Mouse (Mus musculus) layer of hippocampus, postnatal 10 days (tissue): ENCODE measurements around the gene Cadm4. TPM values are rescaled to one million over a fixed set of nuclear protein-coding genes. Genes with fewer than 3 reads are reported as not detected.
"Not testable (repeated sequence)": the region's sequence is repeated elsewhere in the genome, so short reads cannot be mapped to it uniquely, and the experiment has no call there.

Experiments
- DNase-seq, 2 experiments: peaks; one replicate each; pipeline ENCODE4 v3.0.0; 2021; ENCODE audit warnings: low spot score in 2 of 2
- total RNA-seq, 2 experiments: library from RNA; stranded (reverse); gene quantifications; 2 replicates each; pipeline ENCODE4 v1.2.3; 2021

The Cadm4 gene
- total RNA-seq, 2 experiments from 2014 or later, result 269 to 279 TPM

DNA sequence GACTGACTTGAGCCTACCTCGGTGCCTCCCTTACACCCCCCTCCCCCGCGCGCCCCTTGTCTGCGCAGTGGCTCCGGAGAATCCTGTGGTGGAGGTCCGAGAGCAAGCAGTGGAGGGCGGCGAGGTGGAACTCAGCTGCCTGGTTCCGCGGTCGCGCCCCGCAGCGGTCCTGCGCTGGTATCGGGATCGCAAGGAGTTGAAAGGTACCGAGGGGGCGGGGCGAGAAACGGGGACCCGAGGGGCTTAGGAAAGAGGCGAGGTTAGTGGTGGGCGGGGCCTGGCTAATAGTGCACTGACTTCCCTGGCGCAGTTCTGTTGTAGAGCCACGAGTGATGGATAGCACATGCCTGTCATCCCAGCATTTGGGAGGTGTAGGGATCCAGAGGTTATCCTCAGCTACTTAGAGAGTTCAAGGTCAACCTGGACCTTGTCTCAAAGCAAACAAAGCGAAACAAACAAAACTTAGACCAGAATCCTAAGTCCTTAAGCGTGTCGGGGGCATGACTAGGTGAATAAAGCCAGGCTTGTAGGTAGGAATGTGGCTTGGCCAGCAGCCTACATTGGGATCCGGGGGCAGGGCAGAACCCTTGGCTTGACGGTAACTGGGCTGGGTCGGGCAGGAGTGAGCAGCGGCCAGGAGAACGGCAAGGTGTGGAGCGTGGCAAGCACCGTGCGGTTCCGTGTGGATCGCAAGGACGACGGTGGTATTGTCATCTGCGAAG, 18.2 kb downstream of the Cadm4 start:
- DNase-seq, result no peak

DNA sequence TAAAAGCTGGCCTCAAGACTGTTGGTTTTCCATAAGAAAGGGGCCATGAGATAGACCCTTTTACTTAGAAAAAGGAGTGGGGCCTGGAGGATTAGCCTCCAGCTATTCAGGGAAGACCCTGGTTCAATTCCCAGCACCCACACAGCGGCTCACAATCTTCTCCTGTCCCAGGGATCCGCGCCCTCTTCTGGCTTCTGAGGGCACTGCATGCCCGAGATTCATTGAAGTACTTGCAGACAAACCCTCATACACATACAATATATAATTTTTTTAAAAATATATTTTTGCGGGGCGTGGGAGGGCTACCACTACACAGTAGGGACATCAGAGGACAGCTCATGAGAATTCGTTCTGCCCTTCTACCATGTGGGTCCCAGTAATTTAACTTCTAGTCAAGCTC, 19.1 kb downstream of the Cadm4 start:
- no peak for DNase-seq

DNA sequence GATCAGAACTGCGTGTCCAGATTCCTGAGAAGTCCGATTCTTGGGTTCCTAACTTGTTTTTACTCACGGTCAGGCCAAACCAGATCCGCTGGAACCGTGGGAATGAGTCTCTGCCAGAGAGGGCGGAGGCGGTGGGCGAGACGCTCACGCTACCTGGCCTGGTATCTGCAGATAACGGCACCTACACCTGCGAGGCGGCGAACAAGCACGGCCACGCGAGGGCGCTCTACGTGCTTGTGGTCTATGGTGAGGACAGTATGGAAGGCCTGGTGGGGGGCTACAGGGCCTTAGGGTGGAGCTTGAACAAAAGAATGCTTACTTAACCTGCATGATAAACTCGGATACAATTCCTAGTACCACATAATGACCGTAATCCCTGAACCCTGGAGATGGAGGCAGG, 19.7 kb downstream of the Cadm4 start:
- no peak for DNase-seq

DNA sequence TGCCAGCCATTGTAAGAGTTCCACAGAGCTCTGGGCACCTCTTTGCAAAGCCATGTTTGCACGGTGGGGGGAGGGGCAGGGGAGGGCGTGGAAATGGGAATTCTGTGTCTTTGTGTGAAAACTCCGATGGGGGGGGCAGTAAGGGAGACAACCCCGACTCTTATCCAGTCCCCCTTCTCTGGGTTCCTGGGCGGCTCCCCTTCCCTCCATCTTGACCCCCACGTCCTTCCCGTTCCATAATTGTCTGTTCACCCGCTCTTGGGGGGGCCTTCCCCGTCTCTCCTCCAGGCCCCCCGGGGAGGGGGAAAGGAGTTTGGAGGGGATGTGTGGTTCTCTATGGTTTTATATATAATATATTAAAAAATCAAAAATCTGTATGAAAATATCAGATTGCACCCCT, 22.2 kb downstream of the Cadm4 start:
- no peak for DNase-seq

DNA sequence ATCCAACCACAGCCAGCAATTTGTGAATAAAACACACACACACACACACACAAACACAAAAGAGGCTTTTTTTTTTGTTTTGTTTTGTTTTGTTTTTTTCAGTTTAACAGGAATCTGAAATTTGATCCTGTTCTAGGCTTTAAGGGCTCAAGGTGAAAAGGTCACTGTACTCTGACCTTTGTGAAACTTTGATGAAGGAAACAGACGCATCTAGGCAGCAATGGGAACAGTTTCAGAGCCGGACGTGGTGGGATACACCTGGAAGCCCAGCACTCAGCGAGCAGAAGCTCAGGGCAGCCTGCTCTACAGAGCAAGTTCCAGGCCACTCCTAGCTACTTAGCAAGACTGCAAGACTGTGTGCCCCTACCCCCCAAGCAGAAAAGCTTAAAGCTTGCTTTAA, 23.0 kb downstream of the Cadm4 start:
- DNase-seq, result no peak

DNA sequence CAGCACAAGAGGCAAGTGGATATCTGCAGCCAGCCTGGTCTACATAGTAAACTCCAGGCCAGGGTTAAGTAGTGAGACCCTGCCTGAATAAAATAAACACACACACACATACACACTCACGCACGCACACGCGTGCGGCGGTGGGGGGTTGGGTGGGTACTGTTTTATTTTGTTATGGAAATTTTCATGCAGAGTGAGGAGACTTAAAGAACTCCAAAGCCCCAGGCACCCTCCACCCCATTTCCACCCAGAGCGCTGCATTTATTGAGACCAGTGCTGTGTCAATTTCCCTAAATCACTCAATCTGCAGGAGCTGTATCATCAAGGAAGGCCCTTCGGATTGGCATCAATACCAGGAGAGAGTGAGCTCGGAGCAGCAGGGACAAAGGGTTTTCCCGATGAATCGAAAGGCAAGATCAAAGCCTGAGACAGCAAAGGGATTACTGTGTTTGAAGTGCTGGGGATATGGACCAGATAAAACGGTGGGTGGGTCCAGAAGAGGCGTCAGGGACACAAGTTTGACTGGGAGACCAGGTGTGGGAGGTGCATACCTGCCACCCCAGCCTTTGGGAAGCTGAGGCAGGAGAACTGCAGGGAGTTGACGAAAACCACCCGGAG, 23.7 kb downstream of the Cadm4 start:
- DNase-seq, result no peak

DNA sequence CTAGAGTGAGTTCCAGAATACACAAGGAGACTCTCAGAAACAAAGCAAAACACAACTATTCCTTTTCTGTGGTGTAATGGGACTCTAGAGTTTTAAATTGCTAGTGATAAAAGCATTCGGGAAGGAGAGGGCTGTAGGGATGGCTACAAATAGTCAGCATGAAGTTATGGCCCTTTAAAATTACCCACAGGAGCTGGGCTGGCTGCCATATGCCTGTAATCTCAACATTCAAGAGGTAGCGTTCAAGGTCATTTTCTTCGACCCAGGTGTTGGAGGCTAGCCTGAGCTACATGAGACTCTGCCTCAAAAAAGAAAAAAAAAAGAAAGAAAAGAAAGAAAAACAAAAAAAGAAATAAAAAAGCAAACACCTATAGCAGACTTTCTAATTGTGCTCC, 24.2 kb downstream of the Cadm4 start:
- DNase-seq, result no peak

DNA sequence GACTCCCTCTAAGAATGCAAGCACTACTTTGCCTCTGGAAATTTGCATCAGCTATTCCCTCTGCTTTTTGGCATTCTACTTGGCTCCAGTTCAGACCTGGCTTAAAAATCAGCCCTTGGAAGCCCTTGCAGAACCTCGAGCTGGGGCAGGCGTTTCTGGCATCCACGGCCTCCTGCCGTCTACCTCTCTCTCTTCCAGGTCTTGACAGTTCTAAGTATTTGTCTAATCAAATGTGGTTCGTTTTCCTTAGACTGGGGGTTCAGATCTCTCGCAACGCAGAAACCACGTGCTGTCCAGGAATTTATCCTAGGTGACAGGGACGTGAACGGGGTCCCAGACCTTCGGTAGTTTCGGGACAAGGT, 24.6 kb downstream of the Cadm4 start:
- peak; percentile 70 to 71 for DNase-seq

DNA sequence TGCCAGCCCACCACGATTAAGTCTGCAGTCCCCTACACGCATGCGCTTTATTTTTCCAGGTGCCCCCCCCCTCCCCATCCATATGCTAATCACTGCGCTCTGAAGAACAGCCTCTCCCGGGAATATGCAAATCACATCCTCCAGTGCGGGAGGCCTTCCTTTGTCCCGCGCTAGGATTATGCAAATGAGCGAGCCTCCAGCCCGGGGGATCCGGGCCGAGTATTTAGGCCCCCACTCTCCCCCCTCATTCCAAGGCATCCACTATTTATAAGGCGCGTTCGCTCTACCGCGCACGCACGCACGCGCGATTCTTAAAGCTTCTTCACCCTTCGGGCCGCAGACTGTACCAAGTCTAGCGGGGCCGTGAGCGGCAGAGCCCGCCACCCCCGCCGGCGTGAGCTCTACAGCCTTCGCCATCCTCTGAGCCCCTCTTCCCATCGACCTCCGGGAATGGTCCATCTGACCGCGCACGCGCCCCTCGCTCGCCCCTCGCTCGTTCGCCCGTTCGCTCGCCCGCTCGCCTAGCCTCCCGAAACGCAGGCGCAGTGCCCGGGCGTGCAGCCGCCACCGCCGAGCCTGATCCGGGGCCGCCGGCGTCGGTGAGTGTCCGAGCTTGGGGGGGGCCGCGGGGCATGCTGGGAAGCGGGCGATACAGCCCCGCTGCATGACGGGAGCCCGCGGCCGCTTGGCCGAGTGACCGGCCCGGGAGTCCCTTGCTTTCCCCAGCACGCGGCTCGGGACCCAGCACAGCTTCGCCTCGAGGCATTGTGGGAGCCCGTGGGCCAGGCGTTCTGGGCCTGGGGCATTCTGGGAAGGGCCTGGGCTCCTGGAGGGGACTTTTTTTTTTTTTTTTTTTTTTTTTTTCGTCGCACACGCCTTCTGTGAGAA, 25.3 kb downstream of the Cadm4 start, which contains the start of gene Zfp428:
Gene Zfp428, plus strand, starts transcription at position 169 of the 888 bp plus-strand sequence.
- DNase-seq, result peak; percentile 84 to 89

DNA sequence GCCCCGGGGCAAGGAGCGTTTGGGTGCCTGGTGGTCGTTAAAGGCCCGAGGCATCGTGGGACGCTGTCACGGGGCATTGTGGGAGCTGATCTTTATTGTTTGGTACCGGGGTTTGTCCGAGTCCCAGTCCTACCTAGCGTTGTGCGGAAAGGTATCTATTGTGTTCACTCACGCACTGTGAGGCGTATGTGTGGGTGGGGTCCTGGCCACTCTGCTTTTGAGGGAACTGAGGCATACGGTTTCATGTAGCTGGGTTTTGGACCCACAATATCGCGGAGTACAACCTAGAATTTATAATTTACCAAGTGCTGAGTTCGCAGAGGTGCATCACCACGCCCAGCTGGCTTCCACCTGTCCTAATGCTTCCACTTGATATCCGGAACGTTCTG, 25.9 kb downstream of the Cadm4 start:
- DNase-seq, result no peak

DNA sequence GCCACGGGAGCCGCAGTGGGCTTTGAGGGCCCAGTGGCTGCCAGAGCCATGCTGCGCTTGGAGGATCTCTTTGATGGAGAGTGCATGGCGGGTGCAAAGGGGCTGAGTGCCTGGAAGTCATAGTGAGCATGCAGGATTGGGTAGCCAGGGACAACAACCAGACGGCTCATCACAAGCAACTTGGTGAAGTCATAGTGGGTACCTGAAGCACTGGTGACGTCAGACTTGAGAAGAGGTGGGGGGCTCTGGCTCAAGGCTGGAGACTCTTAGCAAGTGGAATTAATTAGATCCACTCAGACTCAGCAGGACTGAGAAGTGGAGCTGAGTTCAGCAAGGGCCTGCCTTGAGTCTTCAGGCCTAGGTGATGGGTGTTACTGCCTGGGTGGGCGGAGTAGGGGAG, 30.5 kb downstream of the Cadm4 start, which contains the start of gene AC161166.1:
Gene AC161166.1, minus strand, starts transcription at position 101 of the 400 bp plus-strand sequence.
- no peak for DNase-seq

DNA sequence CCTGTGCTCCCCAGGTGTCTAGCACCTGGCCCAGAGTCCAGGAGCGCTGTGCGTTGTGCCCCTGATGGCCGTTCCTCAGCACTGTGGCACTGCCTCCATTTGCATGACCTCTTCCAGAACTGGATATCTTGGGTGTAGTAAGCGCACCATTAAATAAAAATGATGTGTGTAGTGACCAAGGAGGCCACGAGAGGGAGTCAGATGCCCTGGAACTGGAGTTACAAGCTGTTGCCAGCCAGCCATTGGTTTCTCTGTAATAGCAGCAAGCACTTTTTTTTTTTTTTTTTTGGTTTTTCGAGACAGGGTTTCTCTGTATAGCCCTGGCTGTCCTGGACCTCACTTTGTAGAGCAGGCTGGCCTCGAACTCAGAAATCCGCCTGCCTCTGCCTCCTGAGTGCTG, 34.5 kb downstream of the Cadm4 start:
- peak; percentile 66 to 68 for DNase-seq

DNA sequence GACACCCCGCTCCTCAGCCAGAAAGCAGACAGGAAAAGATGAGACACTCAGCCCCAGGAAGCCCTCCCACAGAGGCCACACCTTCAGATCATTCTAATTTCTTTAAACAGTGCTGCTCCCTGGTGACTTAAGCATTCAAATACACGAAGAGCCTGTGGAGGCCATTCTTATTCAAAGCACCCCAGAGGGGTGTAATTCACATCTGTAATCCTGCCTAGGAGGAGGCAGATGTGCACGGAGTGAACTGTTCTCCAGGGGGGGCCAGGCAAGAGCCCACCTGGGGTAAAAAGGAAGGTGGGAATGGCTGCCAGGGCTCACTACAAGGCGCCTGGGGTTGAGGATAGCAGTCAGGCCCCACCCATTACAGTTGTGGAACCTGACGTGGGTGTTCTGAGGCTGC, 35.3 kb downstream of the Cadm4 start:
- DNase-seq, result no peak

DNA sequence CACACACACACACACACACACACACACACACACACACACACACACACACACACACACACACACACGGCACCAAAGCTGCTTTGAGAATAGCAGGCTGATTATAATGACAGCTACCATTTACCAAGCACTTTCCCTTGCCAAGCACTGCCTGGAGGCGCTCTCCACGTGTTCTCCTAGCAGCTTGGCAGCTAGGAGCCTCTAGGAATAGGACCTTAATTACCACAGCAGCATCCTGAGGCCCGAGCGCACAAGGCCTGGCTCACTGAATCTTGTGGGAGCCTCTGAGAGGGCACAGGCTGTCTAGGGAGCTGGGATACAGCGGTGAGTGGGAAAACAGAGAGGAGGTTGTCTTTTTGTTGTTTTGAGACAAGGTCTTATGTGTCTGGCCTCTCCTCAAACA, 35.8 kb downstream of the Cadm4 start:
- peak; percentile 46 to 54 for DNase-seq

DNA sequence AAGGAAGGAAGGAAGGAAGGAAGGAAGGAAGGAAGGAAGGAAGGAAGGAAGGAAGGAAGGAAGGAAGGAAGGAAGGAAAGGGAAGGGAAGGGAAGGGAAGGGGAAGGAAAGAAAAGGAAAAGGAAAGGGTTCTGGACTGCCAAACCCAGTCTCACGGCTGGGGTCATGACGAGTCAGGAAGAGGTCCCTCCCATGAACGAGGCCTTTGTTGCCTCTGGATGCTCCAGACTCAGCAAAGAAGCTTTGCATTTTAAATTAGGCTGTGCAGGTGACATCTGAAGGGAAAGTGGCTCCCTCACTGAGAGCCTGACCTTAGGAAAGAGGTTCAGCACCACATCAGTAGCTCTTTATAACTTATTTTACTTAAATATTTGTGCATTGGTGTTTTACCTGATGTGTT, 37.3 kb downstream of the Cadm4 start:
- no peak for DNase-seq

DNA sequence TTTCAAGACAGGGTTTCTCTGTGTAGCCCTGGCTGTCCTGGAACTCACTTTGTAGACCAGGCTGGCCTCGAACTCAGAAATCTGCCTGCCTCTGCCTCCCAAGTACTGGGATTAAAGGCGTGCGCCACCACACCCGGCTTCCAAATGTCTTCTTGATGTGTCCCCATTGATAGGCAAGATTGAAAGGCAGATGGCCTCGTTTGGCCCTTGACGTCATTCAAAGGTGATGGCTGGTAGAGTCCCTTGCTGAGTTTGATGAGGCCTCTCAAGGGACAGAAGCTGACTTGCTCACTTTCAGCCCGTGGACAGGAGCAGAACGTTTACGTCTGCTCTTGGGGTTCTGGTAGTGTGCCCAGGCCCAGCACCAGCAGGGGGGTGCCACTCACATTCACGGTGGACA, 38.2 kb downstream of the Cadm4 start:
- not testable (repeated sequence) for DNase-seq

DNA sequence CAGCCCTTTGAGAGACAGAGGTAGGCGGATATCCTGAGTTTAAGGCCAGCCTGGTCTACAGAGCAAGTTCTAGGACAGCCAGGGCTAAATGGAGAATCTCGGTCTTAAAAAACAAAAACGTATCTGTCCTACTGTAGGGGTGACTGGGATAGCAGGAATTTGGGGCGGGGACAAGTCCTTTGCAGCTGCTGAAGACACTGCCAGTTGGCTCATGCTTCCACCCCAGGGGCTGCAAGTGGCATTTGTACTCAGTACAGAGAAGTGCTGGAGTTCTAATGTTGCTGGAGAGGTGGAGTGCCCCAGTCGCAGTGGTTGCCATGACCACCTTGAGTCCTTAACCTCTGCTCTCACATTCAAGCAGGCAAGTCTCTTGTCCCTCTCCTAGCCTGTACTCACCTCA, 41.0 kb downstream of the Cadm4 start:
- DNase-seq, result no peak

DNA sequence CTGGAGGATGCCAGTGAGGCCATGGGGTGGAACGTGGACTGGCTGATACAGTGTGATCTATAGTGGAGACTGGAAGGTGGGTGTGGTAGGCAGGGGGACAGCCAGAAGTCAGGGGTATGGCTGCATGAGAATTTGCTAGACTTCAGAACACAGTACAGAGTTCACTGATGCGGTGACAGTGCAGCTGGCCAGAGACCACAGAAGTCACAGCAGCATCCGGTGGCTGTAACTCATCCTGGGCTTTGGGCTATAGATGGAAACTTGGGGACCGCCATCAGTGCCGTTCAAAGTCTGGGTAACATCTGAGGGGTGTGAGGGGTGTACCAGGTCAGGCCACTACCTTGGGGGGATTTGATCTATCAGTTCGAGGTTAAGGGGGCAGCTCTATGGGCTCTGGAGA, 41.9 kb downstream of the Cadm4 start:
- no peak for DNase-seq

DNA sequence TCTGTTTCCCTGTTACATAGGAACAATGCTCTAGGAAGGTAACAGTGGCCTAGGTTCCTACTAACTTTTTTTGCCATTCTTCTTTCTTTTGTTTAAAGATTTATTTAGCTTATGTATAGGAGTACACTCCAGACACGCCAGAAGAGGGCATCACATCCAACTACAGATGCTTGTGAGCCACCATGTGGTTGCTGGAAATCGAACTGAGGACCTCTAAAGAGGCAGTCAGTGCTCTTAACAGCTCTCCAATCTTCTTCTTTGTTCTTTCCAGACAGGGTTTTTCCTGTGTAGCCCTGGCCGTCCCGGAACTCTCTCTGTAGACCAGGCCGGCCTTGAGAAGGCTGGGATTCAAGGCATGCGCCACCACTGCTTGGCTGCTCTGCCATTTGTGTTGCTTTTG, 43.2 kb downstream of the Cadm4 start:
- no peak for DNase-seq

DNA sequence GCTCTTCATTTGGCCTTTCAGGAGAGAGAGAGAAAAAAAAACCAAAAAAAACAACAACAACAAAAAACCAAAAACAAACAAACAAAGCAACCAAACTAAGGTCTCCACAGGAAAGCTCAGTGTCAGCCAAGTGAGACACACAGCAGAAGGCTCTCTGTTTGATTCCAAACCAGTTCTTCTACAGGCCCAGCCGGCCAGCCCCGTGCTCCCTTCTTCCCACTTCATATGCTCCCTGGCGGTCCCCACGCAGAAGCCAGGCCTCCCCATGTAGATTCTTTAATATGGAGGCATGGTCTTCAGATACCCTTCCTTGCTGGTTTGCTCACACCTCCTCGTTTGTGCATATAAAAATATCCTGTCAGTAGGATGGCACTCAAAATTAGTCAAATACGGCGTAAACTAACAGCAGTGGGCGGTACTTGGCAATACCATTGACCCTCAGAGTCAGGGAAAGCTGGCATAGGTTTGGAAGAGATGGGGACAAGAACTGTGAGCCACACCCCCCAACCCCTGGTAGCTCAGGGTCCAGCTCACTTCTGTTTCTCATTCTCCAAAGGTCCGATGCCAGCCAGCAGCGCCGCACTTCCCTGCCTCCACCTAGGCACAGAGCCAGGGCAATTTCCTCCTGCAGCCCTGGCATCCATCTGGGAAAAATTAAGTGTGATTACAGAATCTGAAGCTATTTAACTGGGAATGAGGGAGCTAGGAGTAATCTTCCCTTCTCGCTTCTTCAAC, 44.0 kb downstream of the Cadm4 start:
- DNase-seq, result no peak

DNA sequence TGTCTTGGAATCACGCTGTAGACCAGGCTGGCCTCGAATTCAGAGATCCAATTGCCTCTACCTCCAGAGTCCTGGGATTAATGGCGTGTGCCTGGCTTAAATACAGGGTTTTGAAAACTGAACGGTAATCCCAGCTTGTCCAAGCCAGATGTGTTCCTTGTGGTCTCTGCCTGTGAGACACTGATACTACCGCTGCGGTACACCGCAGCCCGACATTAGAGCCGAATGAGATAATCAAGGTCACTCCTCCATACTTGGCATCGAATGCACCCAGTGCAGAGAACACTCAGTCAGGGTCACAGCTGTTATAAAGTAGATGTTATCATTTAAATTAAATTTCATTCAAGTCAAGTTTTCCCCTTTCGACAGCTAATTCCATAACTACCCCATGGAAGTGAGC, 47.0 kb downstream of the Cadm4 start:
- DNase-seq, result no peak
